Mouse (Mus musculus): ENCODE data around the gene Golm1.

DNA sequence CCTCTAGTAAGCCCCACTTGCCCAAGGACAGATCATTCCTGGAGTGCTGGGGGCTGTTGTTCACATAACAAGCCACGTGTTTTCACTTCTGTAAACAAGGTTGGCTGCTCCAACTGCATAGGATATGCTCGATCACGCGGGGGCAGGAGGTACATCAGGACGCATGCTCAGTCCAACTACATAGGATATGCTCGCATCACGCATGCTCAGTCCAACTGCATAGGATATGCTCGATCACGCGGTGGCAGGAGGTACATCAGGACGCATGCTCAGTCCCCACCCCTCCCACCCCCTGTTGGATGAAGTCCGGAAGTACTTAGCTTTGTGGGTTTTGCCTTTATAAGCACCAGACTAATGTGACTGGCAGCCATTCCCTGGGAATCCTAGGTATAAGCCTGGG is 13.6 kb downstream of the Golm1 start:
- TF ChIP-seq CTCF (IDR thresholded peaks at IDR 0.05): no peak
- no peak for TF ChIP-seq EP300 (IDR thresholded peaks at IDR 0.05)
